Mouse (Mus musculus) neutrophil, adult 65 days (primary cell): Measurements from ENCODE around the gene Kcnd3. TPM values are rescaled to one million over a fixed set of nuclear protein-coding genes. Genes with fewer than 3 reads are reported as not detected.

Experiments used
- total RNA-seq: library from RNA; stranded (reverse); gene quantifications from 2 replicates; pipeline ENCODE4 v1.2.4, GENCODE M21; 2023

The Kcnd3 gene
- total RNA-seq, result not detected in 2 replicates

GRCm38 (mm10) chr3:105451627-105452555 lies at the start of gene Kcnd3:
Gene Kcnd3 (plus strand): TSS chr3:105452330.

GRCm38 (mm10) chr3:105687324-105688060 lies 235.4 kb downstream of the Kcnd3 start, which contains the start of gene Ddx20:
Gene Ddx20 (minus strand): TSS chr3:105687574.

GRCm38 (mm10) chr3:105704031-105705008 lies 252.2 kb downstream of the Kcnd3 start, which contains the start of gene Inka2:
Gene Inka2 (plus strand): TSS chr3:105704599.

Other genes starting within 250 kb of the Kcnd3 start
- gene Ddx20, start 235.2 kb downstream of the Kcnd3 start, total RNA-seq, result 14.4 and 17.0 TPM in 2 replicates